Mouse (Mus musculus) urinary bladder, postnatal 14 days (tissue): Measurements from ENCODE around the gene Gpat3.

ENCODE experiments used
- DNase-seq: peaks from one replicate; pipeline ENCODE4 v3.0.0; 2021; ENCODE audit warnings: low spot score

The Gpat3 gene

GRCm38 (mm10) chr5:100845485-100845847 lies at the start of gene Gpat3:
TSS of gene Gpat3 (plus strand) at chr5:100845713.
- DNase-seq = peak; percentile 37

- peak; percentile 91 for DNase-seq
Observed at GRCm38 (mm10) chr5:100798165-100798860, 47.2 kb upstream of the Gpat3 start, which contains the start of the genes Helq and Mrps18c. TSS of gene Helq (minus strand) at chr5:100798598. TSS of gene Mrps18c (plus strand) at chr5:100798627.

- no peak for DNase-seq
Observed at GRCm38 (mm10) chr5:100818341-100818740, 27.2 kb upstream of the Gpat3 start.

GRCm38 (mm10) chr5:100819568-100820480 lies 25.7 kb upstream of the Gpat3 start:
- no peak for DNase-seq

GRCm38 (mm10) chr5:100820483-100821184 lies 24.9 kb upstream of the Gpat3 start, which contains the start of gene Abraxas1:
TSS of gene Abraxas1 (minus strand) at chr5:100820965.
- DNase-seq = peak; percentile 86

- no peak for DNase-seq
Observed at GRCm38 (mm10) chr5:100821375-100821774, 24.1 kb upstream of the Gpat3 start.

GRCm38 (mm10) chr5:100822826-100823225 lies 22.7 kb upstream of the Gpat3 start:
- DNase-seq = no peak

- DNase-seq = no peak
Observed at GRCm38 (mm10) chr5:100825975-100826374, 19.5 kb upstream of the Gpat3 start.

- no peak for DNase-seq
Observed at GRCm38 (mm10) chr5:100826531-100826930, 19.0 kb upstream of the Gpat3 start.

GRCm38 (mm10) chr5:100828701-100829100 lies 16.8 kb upstream of the Gpat3 start:
- no peak for DNase-seq

GRCm38 (mm10) chr5:100832680-100833079 lies 12.8 kb upstream of the Gpat3 start:
- DNase-seq = no peak

- no peak for DNase-seq
Observed at GRCm38 (mm10) chr5:100833841-100834240, 11.7 kb upstream of the Gpat3 start.

GRCm38 (mm10) chr5:100835862-100836538 lies 9.5 kb upstream of the Gpat3 start:
- DNase-seq = no peak

- no peak for DNase-seq
Observed at GRCm38 (mm10) chr5:100837907-100838306, 7.6 kb upstream of the Gpat3 start.

GRCm38 (mm10) chr5:100844485-100844884 lies 1.0 kb upstream of the Gpat3 start:
- no peak for DNase-seq

- peak; percentile 87 for DNase-seq
Observed at GRCm38 (mm10) chr5:100845848-100846598, 510 bp downstream of the Gpat3 start.

GRCm38 (mm10) chr5:100846599-100846920 lies 1.0 kb downstream of the Gpat3 start:
- no peak for DNase-seq

GRCm38 (mm10) chr5:100847143-100847542 lies 1.6 kb downstream of the Gpat3 start:
- DNase-seq = no peak

GRCm38 (mm10) chr5:100853963-100854362 lies 8.4 kb downstream of the Gpat3 start:
- no peak for DNase-seq

GRCm38 (mm10) chr5:100856552-100856951 lies 11.0 kb downstream of the Gpat3 start:
- DNase-seq = no peak

- DNase-seq = peak; percentile 10
Observed at GRCm38 (mm10) chr5:100860417-100861053, 15.0 kb downstream of the Gpat3 start.
